Mouse (Mus musculus) cortical plate, adult 2 months (tissue): ENCODE results near the gene Bean1. TPM values are rescaled to one million over a fixed set of nuclear protein-coding genes. Genes with fewer than 3 reads are reported as not detected.

Experiments
- H3K27ac ChIP-seq: fragments of 200-500 bp; 2 replicates; pipeline ENCODE4 v1.5.1; 2012; ENCODE audit warnings: low read length, control low read depth, inconsistent platforms; ENCODE audit not compliant: insufficient read depth
- H3K4me1 ChIP-seq: fragments of 200-500 bp; 2 replicates; pipeline ENCODE4 v1.6.1; 2011; ENCODE audit warnings: low read length; ENCODE audit not compliant: control insufficient read depth, insufficient read depth
- H3K4me3 ChIP-seq: fragments of 200-500 bp; 2 replicates; pipeline ENCODE4 v1.5.1; 2011; ENCODE audit warnings: mild to moderate bottlenecking, low read length, control low read depth; ENCODE audit not compliant: insufficient read depth
- CTCF ChIP-seq: fragments of 200-500 bp; IDR thresholded peaks from 2 replicates; pipeline ENCODE4 v1.5.1; 2011; ENCODE audit warnings: mild to moderate bottlenecking, control low read depth, low read length; ENCODE audit not compliant: insufficient read depth; ENCODE audit errors: extremely low read depth
- POLR2A ChIP-seq: fragments of 200-500 bp; IDR thresholded peaks from 2 replicates; pipeline ENCODE4 v1.6.1; 2011; ENCODE audit warnings: mild to moderate bottlenecking, low read length, control low read depth; ENCODE audit not compliant: insufficient read depth; ENCODE audit errors: extremely low read depth
- polyA plus RNA-seq: library from polyadenylated mRNA; depleted of rRNA; stranded (reverse); fragments of >200 nt; gene quantifications from 2 replicates; pipeline ENCODE4 v1.2.3, GENCODE M21; 2012; rRNA removed

Bean1 gene
- polyA plus RNA-seq: 24.7 and 25.0 TPM in 2 replicates

- H3K4me1 ChIP-seq: no peaks in the 10 kb centered on the region
- peak within 1 kb of the TSS; percentile 42 for H3K4me3 ChIP-seq
- H3K27ac ChIP-seq: peak within 1 kb of the TSS; percentile 38; the same call in 1 of the 2 replicates
- no peak for TF ChIP-seq CTCF
- TF ChIP-seq POLR2A: no peak
These were observed at the start of gene Bean1 for GRCm38 (mm10) chr8:104170118-104171049. Bean1 (plus strand) TSS chr8:104170442.

- no peak for TF ChIP-seq CTCF
- TF ChIP-seq POLR2A: no peak
- Histone ChIP-seq H3K4me3 (no peak overlapping the region), H3K27ac (no peak overlapping the region), H3K4me1 (peaks cover 2% of the 10 kb centered on the region; the same call in 1 of the 2 replicates)
These were observed 48.4 kb upstream of the Bean1 start for GRCm38 (mm10) chr8:104121640-104122416.

- Histone ChIP-seq H3K4me3 (no peak overlapping the region), H3K4me1 (peaks cover 4% of the 10 kb centered on the region; the same call in 1 of the 2 replicates), H3K27ac (no peak overlapping the region)
- TF ChIP-seq POLR2A: no peak
- TF ChIP-seq CTCF: no peak
These were observed 47.1 kb upstream of the Bean1 start for GRCm38 (mm10) chr8:104123080-104123657.

- TF ChIP-seq CTCF: no peak
- no peak for TF ChIP-seq POLR2A
- no peak overlapping the region for H3K4me3 ChIP-seq
- H3K4me1 ChIP-seq: peaks cover 4% of the 10 kb centered on the region; the same call in 1 of the 2 replicates
- no peak overlapping the region for H3K27ac ChIP-seq
These were observed 45.7 kb upstream of the Bean1 start for GRCm38 (mm10) chr8:104124534-104124933.

- Histone ChIP-seq H3K4me1 (peaks cover 4% of the 10 kb centered on the region; the same call in 1 of the 2 replicates), H3K27ac (peak overlapping the region; percentile 32; the same call in 1 of the 2 replicates), H3K4me3 (no peak overlapping the region)
- TF ChIP-seq POLR2A: no peak
- no peak for TF ChIP-seq CTCF
These were observed 42.9 kb upstream of the Bean1 start for GRCm38 (mm10) chr8:104127160-104127883.

GRCm38 (mm10) chr8:104130916-104131315, 39.3 kb upstream of the Bean1 start:
- Histone ChIP-seq H3K27ac (no peak overlapping the region), H3K4me1 (peaks cover 4% of the 10 kb centered on the region; the same call in 1 of the 2 replicates), H3K4me3 (no peak overlapping the region)
- no peak for TF ChIP-seq POLR2A

- Histone ChIP-seq H3K4me3 (no peak overlapping the region), H3K27ac (no peak overlapping the region), H3K4me1 (peaks cover 4% of the 10 kb centered on the region; the same call in 1 of the 2 replicates)
- no peak for TF ChIP-seq POLR2A
- no peak for TF ChIP-seq CTCF
These were observed 38.7 kb upstream of the Bean1 start for GRCm38 (mm10) chr8:104131414-104131975.

GRCm38 (mm10) chr8:104134521-104134920, 35.7 kb upstream of the Bean1 start:
- Histone ChIP-seq H3K4me3 (no peak overlapping the region), H3K27ac (no peak overlapping the region), H3K4me1 (no peaks in the 10 kb centered on the region)
- TF ChIP-seq POLR2A: no peak
- TF ChIP-seq CTCF: no peak

- H3K4me3 ChIP-seq: no peak overlapping the region
- no peaks in the 10 kb centered on the region for H3K4me1 ChIP-seq
- TF ChIP-seq POLR2A: no peak
- no peak for TF ChIP-seq CTCF
- H3K27ac ChIP-seq: no peak overlapping the region
These were observed 34.0 kb upstream of the Bean1 start for GRCm38 (mm10) chr8:104136277-104136676.
